Mouse (Mus musculus) MEL (cell line): ENCODE measurements around the gene Stra8. TPM values are rescaled to one million over a fixed set of nuclear protein-coding genes. Genes with fewer than 3 reads are reported as not detected.

Experiments
- DNase-seq: peaks from one replicate; pipeline ENCODE4 v3.0.0; 2011; ENCODE audit warnings: low read depth, low spot score
- H3K27ac ChIP-seq: 2 replicates; pipeline ENCODE4 v1.5.1; 2012; ENCODE audit warnings: low read depth, mild to moderate bottlenecking, control low read depth, low read length, moderate library complexity; ENCODE audit not compliant: control insufficient read depth
- H3K27me3 ChIP-seq, 2 experiments: fragments of 150-350 bp in 1 of 2; sonication (generic) in 1 of 2; 2 replicates each; pipeline ENCODE4 v1.6.1; 2012; ENCODE audit warnings: low read length in 2 of 2, mild to moderate bottlenecking in 2 of 2, improper control_type of control experiment in 1 of 2, moderate library complexity in 1 of 2; ENCODE audit not compliant: insufficient read depth in 2 of 2, control insufficient read depth in 1 of 2
- H3K36me3 ChIP-seq, 2 experiments: 2 replicates each; pipeline ENCODE4 v1.6.1; 2012 to 2014; ENCODE audit warnings: low read length in 2 of 2, improper control_type of control experiment in 1 of 2, inconsistent platforms in 1 of 2, mild to moderate bottlenecking in 1 of 2; ENCODE audit not compliant: insufficient read depth in 2 of 2, control insufficient read depth in 1 of 2
- H3K4me1 ChIP-seq, 2 experiments: fragments of 150-350 bp in 1 of 2; sonication (generic) in 1 of 2; 2 replicates each; pipeline ENCODE4 v1.6.1; 2012; ENCODE audit warnings: low read length in 2 of 2, improper control_type of control experiment in 1 of 2, mild to moderate bottlenecking in 1 of 2; ENCODE audit not compliant: insufficient read depth in 2 of 2, control insufficient read depth in 1 of 2
- H3K4me3 ChIP-seq, 2 experiments: fragments of 150-350 bp in 1 of 2; sonication (generic) in 1 of 2; 2 replicates each; pipeline ENCODE4 v1.5.1; 2012; ENCODE audit warnings: low read depth in 2 of 2, low read length in 2 of 2, mild to moderate bottlenecking in 2 of 2, moderate library complexity in 2 of 2, control low read depth in 1 of 2, improper control_type of control experiment in 1 of 2; ENCODE audit not compliant: control insufficient read depth in 1 of 2, insufficient read depth in 1 of 2
- H3K79me2 ChIP-seq: 2 replicates; pipeline ENCODE4 v1.6.1; 2012; ENCODE audit warnings: mild to moderate bottlenecking, low read length, moderate library complexity; ENCODE audit not compliant: control insufficient read depth, poor library complexity, insufficient read depth
- H3K9ac ChIP-seq: 2 replicates; pipeline ENCODE4 v1.6.1; 2012; ENCODE audit warnings: low read depth, mild to moderate bottlenecking, control low read depth, low read length, moderate library complexity; ENCODE audit not compliant: control insufficient read depth, poor library complexity, severe bottlenecking
- H3K9me3 ChIP-seq: fragments of 150-350 bp; sonication (generic); replicated peaks from 2 replicates; pipeline ENCODE4 v1.6.1; 2012; ENCODE audit warnings: mild to moderate bottlenecking, low read length, improper control_type of control experiment, moderate library complexity; ENCODE audit not compliant: insufficient read depth
- BHLHE40 ChIP-seq: IDR thresholded peaks from 2 replicates; pipeline ENCODE4 v1.6.1; 2012; ENCODE audit warnings: low read depth, mild to moderate bottlenecking, inconsistent platforms, low read length, improper control_type of control experiment, borderline replicate concordance
- E2F4 ChIP-seq: IDR thresholded peaks from 2 replicates; pipeline ENCODE4 v1.6.1; 2011; ENCODE audit warnings: low read depth, low read length, improper control_type of control experiment, borderline replicate concordance
- ELF1 ChIP-seq: IDR thresholded peaks from 2 replicates; pipeline ENCODE4 v1.6.1; 2014; ENCODE audit warnings: low read depth, mild to moderate bottlenecking, inconsistent platforms, low read length, improper control_type of control experiment, moderate library complexity
- EP300 ChIP-seq, 2 experiments: IDR thresholded peaks; 2 replicates each; pipeline ENCODE4 v1.6.1; 2011; ENCODE audit warnings: improper control_type of control experiment in 2 of 2, low read length in 2 of 2, low read depth in 1 of 2, mild to moderate bottlenecking in 1 of 2
- ETS1 ChIP-seq: IDR thresholded peaks from 2 replicates; pipeline ENCODE4 v1.6.1; 2012; ENCODE audit warnings: low read depth, mild to moderate bottlenecking, inconsistent platforms, low read length, improper control_type of control experiment, moderate library complexity
- GABPA ChIP-seq: IDR thresholded peaks from 2 replicates; pipeline ENCODE4 v1.6.1; 2012; ENCODE audit warnings: low read depth, mild to moderate bottlenecking, inconsistent platforms, low read length, improper control_type of control experiment, moderate library complexity
- HCFC1 ChIP-seq: IDR thresholded peaks from 2 replicates; pipeline ENCODE4 v1.6.1; 2012; ENCODE audit warnings: low read depth, mild to moderate bottlenecking, inconsistent platforms, low read length, improper control_type of control experiment, moderate library complexity
- KAT2A ChIP-seq: conservative IDR thresholded peaks from 2 replicates; pipeline ENCODE4 v1.6.1; 2012; ENCODE audit warnings: low read depth, low read length, improper control_type of control experiment, inconsistent platforms
- MAZ ChIP-seq: IDR thresholded peaks from 2 replicates; pipeline ENCODE4 v1.6.1; 2012; ENCODE audit warnings: low read depth, mild to moderate bottlenecking, inconsistent platforms, low read length, improper control_type of control experiment
- MEF2A ChIP-seq: IDR thresholded peaks from 2 replicates; pipeline ENCODE4 v1.6.1; 2014; ENCODE audit warnings: low read depth, mild to moderate bottlenecking, inconsistent platforms, low read length, improper control_type of control experiment; ENCODE audit not compliant: poor library complexity, insufficient replicate concordance, severe bottlenecking; ENCODE audit errors: extremely low read depth
- MYB ChIP-seq: IDR thresholded peaks from 2 replicates; pipeline ENCODE4 v1.6.1; 2011; ENCODE audit warnings: mild to moderate bottlenecking, low read depth, low read length, improper control_type of control experiment
- NELFE ChIP-seq: IDR thresholded peaks from 2 replicates; pipeline ENCODE4 v1.6.1; 2011; ENCODE audit warnings: low read depth, low read length, improper control_type of control experiment
- POLR2A ChIP-seq, 2 experiments: IDR thresholded peaks; 2 replicates each; pipeline ENCODE4 v1.6.1; 2011 to 2012; ENCODE audit warnings: low read length in 2 of 2, mild to moderate bottlenecking in 2 of 2, control low read depth in 1 of 2, improper control_type of control experiment in 1 of 2, low read depth in 1 of 2, moderate library complexity in 1 of 2; ENCODE audit not compliant: control insufficient read depth in 1 of 2, insufficient read depth in 1 of 2, poor library complexity in 1 of 2
- POLR2AphosphoS2 ChIP-seq: IDR thresholded peaks from 2 replicates; pipeline ENCODE4 v1.6.1; 2011; ENCODE audit warnings: low read length, improper control_type of control experiment
- POLR2AphosphoS5 ChIP-seq: IDR thresholded peaks from 2 replicates; pipeline ENCODE4 v1.6.1; 2012; ENCODE audit warnings: low read depth, borderline replicate concordance, mild to moderate bottlenecking, inconsistent platforms, low read length, moderate library complexity, mixed read lengths
- RAD21 ChIP-seq: IDR thresholded peaks from 2 replicates; pipeline ENCODE4 v1.6.1; 2011; ENCODE audit warnings: mild to moderate bottlenecking, low read depth, low read length, improper control_type of control experiment
- SIN3A ChIP-seq: IDR thresholded peaks from 2 replicates; pipeline ENCODE4 v1.6.1; 2012; ENCODE audit warnings: low read length, improper control_type of control experiment, inconsistent platforms
- SMC3 ChIP-seq: IDR thresholded peaks from 2 replicates; pipeline ENCODE4 v1.6.1; 2011; ENCODE audit warnings: low read depth, low read length, improper control_type of control experiment
- TBP ChIP-seq: IDR thresholded peaks from 2 replicates; pipeline ENCODE4 v1.8.0; 2011; ENCODE audit warnings: low read depth, low read length, improper control_type of control experiment
- TCF12 ChIP-seq: IDR thresholded peaks from 2 replicates; pipeline ENCODE4 v1.6.1; 2014; ENCODE audit warnings: low read depth, mild to moderate bottlenecking, inconsistent platforms, low read length, improper control_type of control experiment, moderate library complexity
- UBTF ChIP-seq: IDR thresholded peaks from 2 replicates; pipeline ENCODE4 v1.6.1; 2012; ENCODE audit warnings: low read depth, mild to moderate bottlenecking, inconsistent platforms, low read length, improper control_type of control experiment, moderate library complexity, borderline replicate concordance; ENCODE audit not compliant: insufficient read depth
- USF1 ChIP-seq: IDR thresholded peaks from 2 replicates; pipeline ENCODE4 v1.6.1; 2014; ENCODE audit warnings: low read depth, mild to moderate bottlenecking, inconsistent platforms, low read length, improper control_type of control experiment, moderate library complexity
- ZC3H11A ChIP-seq: IDR thresholded peaks from 2 replicates; pipeline ENCODE4 v1.6.1; 2012; ENCODE audit warnings: low read depth, mild to moderate bottlenecking, inconsistent platforms, low read length, improper control_type of control experiment
- ZKSCAN1 ChIP-seq: IDR thresholded peaks from 2 replicates; pipeline ENCODE4 v1.6.1; 2012; ENCODE audit warnings: low read depth, mild to moderate bottlenecking, inconsistent platforms, low read length, improper control_type of control experiment, moderate library complexity
- ZMIZ1 ChIP-seq: IDR thresholded peaks from 2 replicates; pipeline ENCODE4 v1.6.1; 2012; ENCODE audit warnings: low read depth, mild to moderate bottlenecking, inconsistent platforms, low read length, improper control_type of control experiment, moderate library complexity
- ZNF384 ChIP-seq: IDR thresholded peaks from 2 replicates; pipeline ENCODE4 v1.6.1; 2012; ENCODE audit warnings: low read depth, mild to moderate bottlenecking, inconsistent platforms, low read length, improper control_type of control experiment
- polyA plus RNA-seq, 2 experiments: library from polyadenylated mRNA; stranded (reverse) in 1 of 2; unstranded in 1 of 2; fragments of >175 nt in 1 of 2; fragments of >200 nt in 1 of 2; gene quantifications; 2 replicates each; pipeline versions ENCODE4 v1.2.1 to v1.2.4; 2012; ENCODE audit warnings: low replicate concordance in 2 of 2, low read depth in 1 of 2; ENCODE audit not compliant: insufficient read length in 2 of 2, insufficient read depth in 1 of 2, missing spikeins in 1 of 2
- total RNA-seq: library from RNA; depleted of rRNA; stranded (reverse); fragments of 300-350 nt; gene quantifications from 2 replicates; pipeline ENCODE4 v1.2.3, GENCODE M21; 2012

Stra8 gene
- total and polyA plus RNA-seq, 3 experiments = not detected

DNA sequence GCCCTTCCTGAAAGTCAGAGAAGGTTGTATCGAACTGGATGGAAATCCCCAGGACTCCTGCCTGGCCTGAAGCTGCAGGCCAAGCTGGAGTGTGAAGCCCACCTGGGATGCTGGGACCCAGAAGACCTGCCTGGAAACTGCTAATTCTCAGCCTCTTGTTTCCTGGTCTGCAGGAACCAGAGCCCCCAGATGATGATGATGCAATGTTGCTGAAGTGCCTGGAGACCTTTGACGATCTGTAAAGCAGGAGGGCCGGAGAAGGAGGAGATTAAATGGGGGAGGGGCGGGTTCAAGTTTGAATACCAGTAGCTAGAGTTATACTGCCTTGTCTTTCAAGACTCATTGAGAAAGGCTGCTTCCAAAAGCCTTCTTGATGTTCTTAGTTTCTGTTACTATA lies 19.0 kb downstream of the Stra8 start:
- TF ChIP-seq UBTF = no peak
- TF ChIP-seq POLR2AphosphoS5 = no peak
- no peak for TF ChIP-seq MYB
- no peak for TF ChIP-seq ETS1
- TF ChIP-seq EP300 (IDR thresholded peaks at IDR 0.05; ENCODE audit: low read depth in 1 of 2, low read length in 2 of 2) = no peak
- TF ChIP-seq ZNF384 = no peak
- no peak for TF ChIP-seq USF1
- TF ChIP-seq RAD21 = no peak
- TF ChIP-seq ZKSCAN1 = no peak
- TF ChIP-seq KAT2A = no peak
- no peak for TF ChIP-seq SIN3A
- no peaks in the 10 kb centered on the region for H3K9me3 ChIP-seq
- no peak for DNase-seq
- no peaks in the 10 kb centered on the region for H3K79me2 ChIP-seq
- H3K4me1 ChIP-seq = no peaks in the 10 kb centered on the region
- no peak overlapping the region for H3K9ac ChIP-seq
- no peak overlapping the region for H3K4me3 ChIP-seq
- peaks cover 0 to 2% of the 10 kb centered on the region in 2 experiments; a peak in 1 of 4 replicates for H3K36me3 ChIP-seq
- no peaks in the 10 kb centered on the region for H3K27me3 ChIP-seq
- no peak overlapping the region for H3K27ac ChIP-seq

- no peak for DNase-seq
- TF ChIP-seq MYB (no peak), MEF2A (no peak), E2F4 (no peak)
- Histone ChIP-seq H3K27me3 (no peaks in the 10 kb centered on the region), H3K9ac (no peak overlapping the region), H3K4me3 (no peak overlapping the region), H3K36me3 (peaks cover 0 to 2% of the 10 kb centered on the region in 2 experiments; a peak in 1 of 4 replicates), H3K79me2 (no peaks in the 10 kb centered on the region), H3K9me3 (no peaks in the 10 kb centered on the region), H3K4me1 (no peaks in the 10 kb centered on the region), H3K27ac (no peak overlapping the region)
Measured at GRCm38 (mm10) chr6:34939451-34939850, 19.5 kb downstream of the Stra8 start.

- TF ChIP-seq ETS1 (no peak), BHLHE40 (no peak), HCFC1 (no peak), POLR2A (IDR thresholded peaks at IDR 0.05; ENCODE audit: control insufficient read depth in 1 of 2, insufficient read depth in 1 of 2, low read depth in 1 of 2, low read length in 2 of 2, poor library complexity in 1 of 2) (no peak), SMC3 (no peak), ELF1 (no peak), MEF2A (no peak), ZC3H11A (no peak), GABPA (no peak), TCF12 (no peak), NELFE (no peak), E2F4 (no peak), ZNF384 (no peak), USF1 (no peak), ZMIZ1 (no peak), MAZ (no peak), RAD21 (no peak), POLR2AphosphoS2 (no peak), TBP (no peak)
- H3K36me3 ChIP-seq = peaks cover 0 to 2% of the 10 kb centered on the region in 2 experiments; a peak in 1 of 4 replicates
- H3K9me3 ChIP-seq = no peaks in the 10 kb centered on the region
- H3K4me1 ChIP-seq = no peaks in the 10 kb centered on the region
- H3K9ac ChIP-seq = no peak overlapping the region
- H3K79me2 ChIP-seq = no peaks in the 10 kb centered on the region
- H3K27ac ChIP-seq = no peak overlapping the region
- no peak overlapping the region for H3K4me3 ChIP-seq
- no peaks in the 10 kb centered on the region for H3K27me3 ChIP-seq
- no peak for DNase-seq
Measured at GRCm38 (mm10) chr6:34941496-34941895, 21.5 kb downstream of the Stra8 start.
